Mouse (Mus musculus) liver, postnatal 0 days (tissue): Measurements from ENCODE around the gene Cox7a1. TPM values are rescaled to one million over a fixed set of nuclear protein-coding genes. Genes with fewer than 3 reads are reported as not detected.
A peak's percentile ranks its signal among the peaks of the same experiment; 100 is the strongest.

ENCODE experiments used
- ATAC-seq: fragments of 200-750 bp; cut with Nextera tagmentation; 2 replicates; pipeline ENCODE4 v1.8.0; 2017; ENCODE audit warnings: mild to moderate bottlenecking, moderate library complexity
- DNase-seq: peaks from one replicate; pipeline ENCODE4 v3.0.0-alpha.2; 2016
- H3K27ac ChIP-seq: fragments of 300-500 bp; sonication (generic); 2 replicates; pipeline ENCODE4 v1.5.1; 2014; ENCODE audit warnings: antibody characterized with exemption, moderate library complexity, mild to moderate bottlenecking, low read depth
- H3K27me3 ChIP-seq: fragments of 300-500 bp; sonication (generic); 2 replicates; pipeline ENCODE4 v1.6.1; 2014; ENCODE audit warnings: low read length, control low read depth, mixed read lengths; ENCODE audit not compliant: insufficient read depth
- H3K36me3 ChIP-seq: fragments of 300-500 bp; sonication (generic); replicated peaks from 2 replicates; pipeline ENCODE4 v1.6.1; 2014; ENCODE audit warnings: mild to moderate bottlenecking, control low read depth, low read length, moderate library complexity, mixed read lengths; ENCODE audit not compliant: insufficient read depth
- H3K4me1 ChIP-seq: fragments of 300-500 bp; sonication (generic); 2 replicates; pipeline ENCODE4 v1.6.1; 2014; ENCODE audit warnings: antibody characterized with exemption, mild to moderate bottlenecking, control low read depth; ENCODE audit not compliant: insufficient read depth
- H3K4me2 ChIP-seq: fragments of 300-500 bp; sonication (generic); 2 replicates; pipeline ENCODE4 v1.6.1; 2014; ENCODE audit warnings: low read depth, mild to moderate bottlenecking, low read length, moderate library complexity, mixed read lengths
- H3K4me3 ChIP-seq: fragments of 300-500 bp; sonication (generic); 2 replicates; pipeline ENCODE4 v1.5.1; 2014; ENCODE audit warnings: low read depth, low read length
- H3K9ac ChIP-seq: fragments of 300-500 bp; sonication (generic); replicated peaks from 2 replicates; pipeline ENCODE4 v1.6.1; 2014; ENCODE audit warnings: mild to moderate bottlenecking, moderate library complexity
- H3K9me3 ChIP-seq: fragments of 300-500 bp; sonication (generic); 2 replicates; pipeline ENCODE4 v1.6.1; 2016; ENCODE audit warnings: mild to moderate bottlenecking, control low read depth, low read length, mixed read lengths
- CTCF ChIP-seq: sonication (generic); IDR thresholded peaks from 2 replicates; pipeline ENCODE4 v1.5.1; 2016; ENCODE audit warnings: antibody characterized with exemption, low read depth
- EP300 ChIP-seq: IDR thresholded peaks from 2 replicates; pipeline ENCODE4 v1.6.1; 2016; ENCODE audit warnings: antibody characterized with exemption, low read depth, mild to moderate bottlenecking
- WGBS: fragments of 180-500 bp; shearing (Covaris S2); extraction: QIAGEN DNeasy Blood & Tissue Kit; methylation state at CpG from one replicate; pipeline ENCODE4 v1.1.7; 2014; ENCODE audit not compliant: insufficient replicate concordance; 5-methylcytosine and 5-hydroxymethylcytosine counted together
- polyA plus RNA-seq: library from polyadenylated mRNA; unstranded; fragments of >200 nt; fragmentation: Nextera tagmentation; extraction: Ambion mirVana; gene quantifications from 2 replicates; pipeline ENCODE4 v1.2.1, GENCODE M21; 2015

Cox7a1 gene
- polyA plus RNA-seq, 1 experiment from 2014 or later, result 7.0 TPM

DNA sequence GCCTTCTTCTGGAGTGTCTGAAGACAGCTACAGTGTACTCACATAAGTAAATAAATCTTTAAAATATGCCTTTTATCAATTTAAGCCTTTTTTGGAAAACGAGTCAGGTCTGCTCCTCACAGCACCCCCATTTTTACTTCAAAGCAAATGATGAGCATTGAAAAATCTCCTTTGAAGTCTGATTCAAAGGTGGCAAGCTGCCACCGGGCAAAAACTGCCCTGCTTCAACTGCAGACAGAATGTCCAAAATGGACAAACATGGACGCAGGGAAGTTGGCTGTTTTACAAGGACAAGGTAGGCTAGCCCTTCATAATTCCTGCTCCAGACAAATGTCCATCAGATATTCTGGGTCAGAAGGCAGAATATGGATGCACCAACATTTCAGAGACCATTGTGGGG is 37.5 kb downstream of the Cox7a1 start:
- Histone ChIP-seq H3K4me2 (no peak overlapping the region), H3K9me3 (no peaks in the 10 kb centered on the region), H3K36me3 (peaks cover 9% of the 10 kb centered on the region), H3K4me3 (no peak overlapping the region), H3K27me3 (no peaks in the 10 kb centered on the region), H3K4me1 (peaks cover 16% of the 10 kb centered on the region; the same call in 1 of the 2 replicates), H3K27ac (no peak overlapping the region), H3K9ac (no peak overlapping the region)
- no peak for TF ChIP-seq CTCF
- TF ChIP-seq EP300, result no peak
- DNase-seq (no peak), ATAC-seq (no peak)
- WGBS, result 81% methylated on average over 3 of the region's 3 CpGs

DNA sequence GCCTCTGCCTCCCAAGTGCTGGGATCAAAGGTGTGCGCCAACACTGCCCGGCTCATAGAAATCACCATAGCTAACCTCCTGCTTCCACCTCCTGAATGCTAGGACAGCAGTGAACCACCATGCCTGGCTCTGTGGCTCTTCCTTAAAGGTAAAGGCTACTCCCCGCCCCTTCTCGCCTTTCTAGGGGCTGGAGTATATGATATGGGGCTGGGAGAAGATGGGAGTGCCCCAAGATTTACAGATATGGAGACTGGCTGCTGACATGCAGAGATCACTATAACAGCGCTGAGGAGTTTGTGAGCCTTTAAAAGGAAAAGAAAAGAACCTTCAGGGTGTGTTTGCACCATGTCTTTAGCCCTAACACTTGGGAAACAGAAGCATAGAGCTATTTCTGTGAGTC is 38.3 kb downstream of the Cox7a1 start:
- no peak for ATAC-seq
- H3K4me1 ChIP-seq, result peaks cover 16% of the 10 kb centered on the region; the same call in 1 of the 2 replicates
- H3K27ac ChIP-seq, result no peak overlapping the region
- no peak for DNase-seq
- H3K4me2 ChIP-seq, result no peak overlapping the region
- no peak for TF ChIP-seq CTCF
- TF ChIP-seq EP300, result no peak
- H3K9me3 ChIP-seq, result no peaks in the 10 kb centered on the region
- WGBS, result 77% methylated on average over 5 of the region's 5 CpGs
- H3K9ac ChIP-seq, result no peak overlapping the region
- H3K4me3 ChIP-seq, result no peak overlapping the region
- no peaks in the 10 kb centered on the region for H3K27me3 ChIP-seq
- peaks cover 13% of the 10 kb centered on the region for H3K36me3 ChIP-seq

- ATAC-seq (no peak), DNase-seq (no peak)
- Histone ChIP-seq H3K9ac (no peak overlapping the region), H3K4me3 (no peak overlapping the region), H3K27ac (no peak overlapping the region), H3K27me3 (no peaks in the 10 kb centered on the region), H3K4me1 (peaks cover 13% of the 10 kb centered on the region; the same call in 1 of the 2 replicates), H3K9me3 (no peaks in the 10 kb centered on the region), H3K4me2 (no peak overlapping the region), H3K36me3 (peaks cover 13% of the 10 kb centered on the region)
- no peak for TF ChIP-seq EP300
- no peak for TF ChIP-seq CTCF
- WGBS, result 87% methylated on average over 12 of the region's 12 CpGs
These were observed 40.3 kb downstream of the Cox7a1 start for GRCm38 (mm10) chr7:30224206-30224605.

- Histone ChIP-seq H3K9me3 (no peaks in the 10 kb centered on the region), H3K4me1 (peaks cover 8% of the 10 kb centered on the region; the same call in 1 of the 2 replicates), H3K27me3 (no peaks in the 10 kb centered on the region), H3K27ac (peak overlapping the region; percentile 93; the same call in 1 of the 2 replicates), H3K36me3 (peaks cover 9% of the 10 kb centered on the region; the same call in 1 of the 2 replicates), H3K4me3 (peak overlapping the region; percentile 63), H3K9ac (peak overlapping the region; percentile 68), H3K4me2 (peak overlapping the region; percentile 88)
- TF ChIP-seq EP300, result no peak
- TF ChIP-seq CTCF, result no peak
- no peak for DNase-seq
- 2% methylated on average over 16 of the region's 16 CpGs for WGBS
- no peak for ATAC-seq
These were observed 47.4 kb downstream of the Cox7a1 start for GRCm38 (mm10) chr7:30231328-30231668.

- TF ChIP-seq CTCF (no peak), EP300 (no peak)
- no peaks in the 10 kb centered on the region for H3K9me3 ChIP-seq
- peak within 1 kb of the TSS; percentile 68 for H3K9ac ChIP-seq
- H3K36me3 ChIP-seq, result 0 out of 2 replicates have a peak, but pooled peaks cover 5% of the 10 kb centered on the region
- DNase-seq (peak; percentile 95), ATAC-seq (peak; percentile 94)
- no peaks in the 10 kb centered on the region for H3K27me3 ChIP-seq
- peak within 1 kb of the TSS; percentile 63 for H3K4me3 ChIP-seq
- under 1% methylated on average over 65 of the region's 67 CpGs for WGBS
- peaks cover 8% of the 10 kb centered on the region; the same call in 1 of the 2 replicates for H3K4me1 ChIP-seq
- peak within 1 kb of the TSS; percentile 88 for H3K4me2 ChIP-seq
- H3K27ac ChIP-seq, result peak within 1 kb of the TSS; percentile 93
These were observed 47.9 kb downstream of the Cox7a1 start, which contains the start of the genes Polr2i and Tbcb for GRCm38 (mm10) chr7:30231669-30232454. Polr2i (plus strand) TSS chr7:30231948. Tbcb (minus strand) TSS chr7:30232272.

DNA sequence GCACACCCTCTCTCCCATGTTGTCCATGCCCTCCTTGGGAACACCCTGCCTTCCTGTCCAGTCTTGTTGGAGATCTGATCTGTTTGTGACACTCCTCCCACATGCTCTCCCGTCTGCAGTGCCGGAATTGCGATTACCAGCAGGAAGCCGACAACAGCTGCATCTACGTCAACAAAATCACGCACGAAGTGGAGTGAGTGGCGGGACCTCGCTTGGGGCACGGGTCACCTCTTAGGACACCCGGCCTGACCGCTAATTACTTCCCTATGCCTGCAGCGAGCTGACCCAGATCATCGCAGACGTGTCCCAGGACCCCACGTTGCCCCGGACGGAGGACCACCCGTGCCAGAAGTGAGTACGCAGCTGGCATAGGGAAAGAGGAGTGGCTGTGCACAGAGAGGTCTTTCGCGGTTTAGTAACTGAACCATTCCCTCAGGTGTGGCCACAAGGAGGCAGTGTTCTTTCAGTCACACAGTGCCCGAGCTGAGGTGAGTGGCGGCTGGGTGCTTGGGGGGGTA is 48.7 kb downstream of the Cox7a1 start:
- peak; percentile 33 for ATAC-seq
- Histone ChIP-seq H3K9ac (peak overlapping the region; percentile 68), H3K36me3 (0 out of 2 replicates have a peak, but pooled peaks cover 3% of the 10 kb centered on the region), H3K9me3 (no peaks in the 10 kb centered on the region), H3K27me3 (no peaks in the 10 kb centered on the region), H3K4me3 (peak overlapping the region; percentile 63), H3K4me2 (peak overlapping the region; percentile 88), H3K27ac (peak overlapping the region; percentile 93), H3K4me1 (peaks cover 8% of the 10 kb centered on the region; the same call in 1 of the 2 replicates)
- DNase-seq, result peak; percentile 76
- WGBS, result 8% methylated on average over 24 of the region's 24 CpGs
- TF ChIP-seq CTCF, result peak; percentile 75
- TF ChIP-seq EP300, result no peak
